8 mouse cellular contexts compared by ENCODE assay signal in the genomic region with DNA sequence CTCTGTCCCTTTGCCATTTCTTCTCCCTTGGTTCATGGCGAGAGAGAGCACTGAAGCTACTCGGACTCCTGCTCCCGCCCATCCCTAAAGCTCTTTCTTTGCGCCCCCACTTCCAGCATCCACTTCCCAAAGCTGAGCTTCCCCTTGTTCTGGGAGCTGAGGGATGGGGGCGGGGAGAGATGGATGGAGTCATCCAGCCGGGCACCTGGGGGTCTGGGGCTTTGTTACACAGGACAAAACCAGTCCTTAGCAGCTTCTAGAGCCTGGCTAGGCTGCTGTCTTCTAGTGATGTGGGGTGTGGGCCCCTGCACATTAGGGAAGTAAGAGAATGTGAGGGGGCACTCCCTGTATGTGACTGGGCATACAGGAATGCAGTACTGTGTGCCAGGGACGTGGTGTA. TPM values are rescaled to one million over a fixed set of nuclear protein-coding genes. Genes with fewer than 3 reads are reported as not detected.
A peak's percentile ranks its signal among the peaks of the same experiment; 100 is the strongest.
DNase-seq lines count a peak whose midpoint lies in the region; ATAC-seq lines count a peak whose summit lies in the region.

No protein-coding gene starts in this region.

- H3K27me3 ChIP-seq in forebrain, embryonic 11.5 days (ENCODE audit: control insufficient read depth, insufficient read depth, low read length), result no peaks in the 10 kb centered on the region; the same call in 1 of the 2 replicates

- peak overlapping the region; percentile 35 for H3K4me3 ChIP-seq in forebrain, embryonic 11.5 days (ENCODE audit: low read depth, low read length)

- peak overlapping the region; percentile 88 for H3K27ac ChIP-seq in forebrain, embryonic 11.5 days (ENCODE audit: low read depth, low read length)

- 23% methylated on average over 7 of the region's 7 CpGs for WGBS in forebrain, embryonic 11.5 days

- H3K9ac ChIP-seq in forebrain, embryonic 11.5 days (ENCODE audit: low read length), result peak overlapping the region; percentile 74

- peak overlapping the region; percentile 60 for H3K4me2 ChIP-seq in forebrain, embryonic 11.5 days (ENCODE audit: low read depth, low read length, severe bottlenecking)

- DNase-seq in cerebellum, postnatal 14 days, result peak; percentile 27 to 49
- no peak for DNase-seq in cerebellum, adult 18-20 months
- DNase-seq in 3134 (ENCODE audit: extremely low read depth, insufficient read length, low spot score), result peak; percentile 77
- DNase-seq in forebrain, embryonic 11.5 days (ENCODE audit: low spot score), result peak; percentile 66
- DNase-seq in layer of hippocampus, postnatal 25 days (ENCODE audit: extremely low spot score in 1 of 2, low spot score in 1 of 2), result peak; percentile 9 to 22
- DNase-seq in right cerebral cortex, postnatal 14 days, result peak; percentile 17
- no peak for DNase-seq in B cell, adult 2 months
- DNase-seq in thymus, postnatal 25 days, result no peak

- H3K4me1 ChIP-seq in forebrain, embryonic 11.5 days (replicated peaks; ENCODE audit: control insufficient read depth, insufficient read depth, low read length), result no peaks in the 10 kb centered on the region

- no peaks in the 10 kb centered on the region for H3K36me3 ChIP-seq in forebrain, embryonic 11.5 days (ENCODE audit: control insufficient read depth, insufficient read depth, low read length)

- no peaks in the 10 kb centered on the region for H3K9me3 ChIP-seq in forebrain, embryonic 11.5 days (ENCODE audit: control insufficient read depth, low read length)

- peak; percentile 76 for ATAC-seq in forebrain, embryonic 11.5 days (replicated peaks; ENCODE audit: low FRiP score)

RNA-seq across cellular contexts. Expression of gene Pak3, which starts 0.5 kb away (rescaled TPM):
- polyA plus RNA-seq in forebrain, embryonic 11.5 days (2014; fragmentation: Nextera tagmentation; extraction: Ambion mirVana), result 124 and 133 TPM in 2 replicates
- 100 to 1,000 TPM; 134 to 137 TPM for total RNA-seq in layer of hippocampus, postnatal 25 days (2021)

Comparison
In these comparisons a context has a peak if more than half of its experiments do, and no peak if none do; other contexts are left out.
1. DNase-seq: peak in cerebellum, postnatal 14 days (2 of 2), 3134 (single experiment), forebrain, embryonic 11.5 days (single experiment), layer of hippocampus, postnatal 25 days (2 of 2) and right cerebral cortex, postnatal 14 days (single experiment); none in cerebellum, adult 18-20 months (0 of 2), B cell, adult 2 months (0 of 2) and thymus, postnatal 25 days (single experiment).